Mouse (Mus musculus) ES-E14 (cell line): Measurements from ENCODE around the gene Pi4kb. TPM values are rescaled to one million over a fixed set of nuclear protein-coding genes. Genes with fewer than 3 reads are reported as not detected.

Experiments
- DNase-seq: peaks from one replicate; pipeline ENCODE4 v3.0.0-alpha.2; 2013; ENCODE audit warnings: low read depth, low spot score
- H3K27ac ChIP-seq: 2 replicates; pipeline ENCODE4 v1.5.1; 2012; ENCODE audit warnings: low read depth, mild to moderate bottlenecking, low read length, moderate library complexity, mixed read lengths; ENCODE audit not compliant: poor library complexity, insufficient read depth, severe bottlenecking
- H3K36me3 ChIP-seq: 2 replicates; pipeline ENCODE4 v1.6.1; 2012; ENCODE audit warnings: mild to moderate bottlenecking, low read length, moderate library complexity, mixed read lengths; ENCODE audit not compliant: control insufficient read depth, poor library complexity, insufficient read depth, severe bottlenecking
- H3K4me1 ChIP-seq, 2 experiments: fragments of 150-350 bp in 1 of 2; sonication (generic) in 1 of 2; 2 replicates each; pipeline ENCODE4 v1.6.1; 2012; ENCODE audit warnings: low read length in 2 of 2, mild to moderate bottlenecking in 1 of 2, mixed read lengths in 1 of 2; ENCODE audit not compliant: control insufficient read depth in 2 of 2, insufficient read depth in 2 of 2, poor library complexity in 1 of 2
- H3K4me3 ChIP-seq, 2 experiments: fragments of 150-350 bp in 1 of 2; sonication (generic) in 1 of 2; 2 replicates each; pipeline ENCODE4 v1.5.1; 2012; ENCODE audit warnings: low read length in 2 of 2, low read depth in 1 of 2, mild to moderate bottlenecking in 1 of 2, mixed read lengths in 1 of 2; ENCODE audit not compliant: insufficient read depth in 1 of 2, poor library complexity in 1 of 2, severe bottlenecking in 1 of 2
- H3K9ac ChIP-seq: 2 replicates; pipeline ENCODE4 v1.6.1; 2012; ENCODE audit warnings: low read depth, mild to moderate bottlenecking, low read length, mixed read lengths; ENCODE audit not compliant: poor library complexity, insufficient read depth, severe bottlenecking
- H3K9me3 ChIP-seq: fragments of 150-350 bp; sonication (generic); 2 replicates; pipeline ENCODE4 v1.6.1; 2012; ENCODE audit warnings: low read depth, mild to moderate bottlenecking, low read length; ENCODE audit not compliant: control insufficient read depth, insufficient read depth
- CHD2 ChIP-seq: IDR thresholded peaks from 2 replicates; pipeline ENCODE4 v1.6.1; 2014; ENCODE audit warnings: mild to moderate bottlenecking, low read depth, low read length, inconsistent platforms
- HCFC1 ChIP-seq: IDR thresholded peaks from 2 replicates; pipeline ENCODE4 v1.6.1; 2012; ENCODE audit warnings: low read length, inconsistent platforms, borderline replicate concordance; ENCODE audit not compliant: insufficient read depth
- MAFK ChIP-seq: IDR thresholded peaks from 2 replicates; pipeline ENCODE4 v1.6.1; 2014; ENCODE audit warnings: mild to moderate bottlenecking, low read depth, low read length, inconsistent platforms; ENCODE audit not compliant: insufficient read depth
- ZC3H11A ChIP-seq: IDR thresholded peaks from 2 replicates; pipeline ENCODE4 v1.6.1; 2012; ENCODE audit warnings: low read depth, mild to moderate bottlenecking, inconsistent platforms, low read length, borderline replicate concordance
- ZNF384 ChIP-seq: IDR thresholded peaks from 2 replicates; pipeline ENCODE4 v1.6.1; 2012; ENCODE audit warnings: low read depth, low read length, inconsistent platforms
- in situ Hi-C, 2 experiments: fragments of 600-800 bp; cut with MboI; formaldehyde crosslinking; loops; one replicate each; pipeline ENCODE4 v1.15.1; 2025; ENCODE audit warnings: low sequenced_read_pairs in 2 of 2, inconsistent platforms in 1 of 2; ENCODE audit not compliant: unreplicated experiment in 2 of 2
- total RNA-seq: library from RNA; depleted of rRNA; stranded (reverse); fragments of 300-350 nt; gene quantifications from 2 replicates; pipeline ENCODE4 v1.2.3, GENCODE M21; 2012

The Pi4kb gene
- total RNA-seq, 1 experiment: 29.7 TPM

DNA sequence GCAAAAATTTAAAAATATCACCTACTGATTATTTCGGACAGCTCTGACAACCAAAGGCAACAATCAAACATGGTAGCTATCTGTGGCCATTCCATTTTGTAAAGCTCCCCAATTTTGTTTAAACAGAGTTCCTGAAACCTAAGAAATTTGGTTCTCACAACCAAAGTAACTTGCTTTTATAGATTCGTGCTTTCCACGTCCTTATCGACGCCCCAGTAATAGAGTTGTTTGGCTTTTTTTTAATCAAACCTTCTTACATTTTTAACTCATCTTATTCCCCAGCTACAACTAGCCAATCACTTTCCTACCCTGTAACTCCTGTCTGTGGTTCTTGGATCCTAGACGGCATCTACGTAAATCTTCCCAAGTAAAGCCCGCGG, 21.2 kb upstream of the Pi4kb start:
- peaks cover 3 to 7% of the 10 kb centered on the region in 2 experiments; a peak in 2 of 4 replicates for H3K4me1 ChIP-seq
- in situ Hi-C loops: no loop called here
- peaks cover 26% of the 10 kb centered on the region for H3K36me3 ChIP-seq
- peak overlapping the region; percentile 72 for H3K9ac ChIP-seq
- TF ChIP-seq HCFC1 (no peak), MAFK (no peak), CHD2 (no peak), ZNF384 (no peak), ZC3H11A (no peak)
- peak overlapping the region; percentile 78 to 85 for H3K4me3 ChIP-seq
- H3K9me3 ChIP-seq: no peaks in the 10 kb centered on the region
- no peak overlapping the region for H3K27ac ChIP-seq
- DNase-seq: no peak

GRCm38 (mm10) chr3:94953764-94954616, 20.5 kb upstream of the Pi4kb start, which contains the start of gene Rfx5:
Gene Rfx5 (plus strand): TSS chr3:94954075.
- Histone ChIP-seq H3K27ac (peak within 1 kb of the TSS; percentile 66; the same call in 1 of the 2 replicates), H3K36me3 (peaks cover 31% of the 10 kb centered on the region), H3K4me1 (peaks cover 3 to 7% of the 10 kb centered on the region in 2 experiments; a peak in 2 of 4 replicates), H3K9me3 (no peaks in the 10 kb centered on the region), H3K9ac (peak within 1 kb of the TSS; percentile 81), H3K4me3 (peak within 1 kb of the TSS; percentile 78 to 85)
- in situ Hi-C loops: no loop called here
- TF ChIP-seq MAFK: no peak
- TF ChIP-seq CHD2: peak; percentile 92
- TF ChIP-seq HCFC1: 0 out of 2 replicates have a peak, but pooled peaks have one; percentile 26
- peak; percentile 94 for DNase-seq

GRCm38 (mm10) chr3:94958295-94958694, 16.2 kb upstream of the Pi4kb start:
- Histone ChIP-seq H3K9me3 (no peaks in the 10 kb centered on the region), H3K27ac (no peak overlapping the region), H3K4me3 (no peak overlapping the region), H3K36me3 (peaks cover 31% of the 10 kb centered on the region), H3K4me1 (peaks cover 10 to 18% of the 10 kb centered on the region in 2 experiments), H3K9ac (no peak overlapping the region)
- in situ Hi-C loops: no loop called here
- no peak for DNase-seq
- no peak for TF ChIP-seq MAFK
- no peak for TF ChIP-seq HCFC1
- no peak for TF ChIP-seq ZNF384
- TF ChIP-seq CHD2: no peak
- no peak for TF ChIP-seq ZC3H11A

DNA sequence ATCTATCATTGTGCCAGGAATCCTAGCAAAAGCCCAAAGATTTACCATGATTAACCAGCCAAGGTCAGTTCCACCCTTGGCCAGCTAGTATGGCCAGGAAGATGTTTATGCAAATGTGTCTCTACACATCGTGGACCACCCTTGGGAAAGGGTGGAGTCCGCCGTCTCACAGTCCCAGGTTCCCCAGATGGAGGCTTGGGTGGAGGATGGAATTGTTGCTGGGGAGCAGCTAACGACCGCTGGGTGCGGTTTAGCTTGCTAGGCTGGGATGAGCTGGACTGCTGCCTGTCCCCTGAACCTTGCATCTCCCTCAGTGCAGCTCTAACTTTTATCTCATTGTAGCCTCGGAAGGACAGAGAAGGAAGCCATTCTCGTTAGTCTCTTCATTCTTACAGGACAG, 14.7 kb upstream of the Pi4kb start:
- Histone ChIP-seq H3K4me1 (peaks cover 10 to 17% of the 10 kb centered on the region in 2 experiments), H3K9me3 (no peaks in the 10 kb centered on the region), H3K27ac (peak overlapping the region; percentile 2; the same call in 1 of the 2 replicates), H3K4me3 (peak overlapping the region in 1 of 2 experiments; percentile 47; a peak in 2 of 4 replicates), H3K9ac (no peak overlapping the region), H3K36me3 (peaks cover 31% of the 10 kb centered on the region)
- no peak for DNase-seq
- in situ Hi-C loops: no loop called here
- no peak for TF ChIP-seq CHD2
- no peak for TF ChIP-seq HCFC1
- TF ChIP-seq ZNF384: no peak
- no peak for TF ChIP-seq ZC3H11A
- no peak for TF ChIP-seq MAFK
